Mouse (Mus musculus): ENCODE measurements around the gene Olfr171.
"Not testable (repeated sequence)": the region's sequence is repeated elsewhere in the genome, so short reads cannot be mapped to it uniquely, and the experiment has no call there.

Olfr171 gene

DNA sequence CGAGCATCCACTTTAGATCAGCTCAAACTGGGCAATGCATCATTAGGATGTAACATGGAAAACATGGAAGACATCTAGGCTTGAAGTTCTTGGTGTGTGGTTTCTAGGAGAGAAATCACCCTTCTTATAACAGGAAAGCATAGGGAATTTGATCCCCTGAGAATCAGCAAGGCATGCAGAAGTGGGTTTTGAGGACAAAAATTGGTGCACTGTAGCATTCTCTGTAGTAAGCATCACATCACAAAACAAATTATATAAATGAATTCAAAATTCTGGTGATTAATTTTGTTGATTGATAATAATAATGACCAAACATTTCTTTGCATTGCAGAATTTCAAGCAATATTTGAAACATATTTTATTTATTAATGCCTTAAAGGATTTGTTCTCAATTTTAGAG lies at the start of gene Olfr171:
Olfr171 (minus strand) TSS at position 101 of the 400 bp plus-strand sequence.
- no peak for DNase-seq (ENCODE audit: low spot score in 2 of 2)

DNA sequence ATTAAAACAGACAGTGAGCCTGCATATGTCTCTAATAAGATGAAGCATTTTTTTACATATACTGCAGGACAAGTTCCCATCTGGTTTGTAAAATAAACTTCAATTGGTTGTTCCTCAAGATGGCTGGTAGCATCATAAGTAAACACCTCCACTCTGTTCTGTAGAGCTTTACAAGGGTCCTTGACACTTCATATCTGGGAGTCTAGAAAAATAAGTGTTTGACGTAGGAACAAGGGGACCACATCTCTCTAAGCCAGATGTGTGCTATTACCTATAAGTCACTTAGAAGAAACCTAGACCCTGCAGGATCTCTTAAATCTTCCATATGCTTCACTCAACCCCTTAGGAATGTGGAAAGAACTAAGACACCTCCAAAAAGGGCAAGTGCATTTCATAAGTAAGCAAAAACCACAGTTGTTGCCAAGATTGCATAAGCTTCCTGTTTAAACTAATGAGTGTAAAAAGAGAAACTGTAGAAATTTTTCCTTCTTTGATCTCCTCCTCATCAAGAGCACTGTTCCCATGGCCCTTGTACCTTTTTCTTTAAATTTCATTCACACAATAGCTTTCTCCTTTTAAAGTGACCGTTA lies 41.1 kb upstream of the Olfr171 start:
- DNase-seq (ENCODE audit: low spot score in 2 of 2): no peak

DNA sequence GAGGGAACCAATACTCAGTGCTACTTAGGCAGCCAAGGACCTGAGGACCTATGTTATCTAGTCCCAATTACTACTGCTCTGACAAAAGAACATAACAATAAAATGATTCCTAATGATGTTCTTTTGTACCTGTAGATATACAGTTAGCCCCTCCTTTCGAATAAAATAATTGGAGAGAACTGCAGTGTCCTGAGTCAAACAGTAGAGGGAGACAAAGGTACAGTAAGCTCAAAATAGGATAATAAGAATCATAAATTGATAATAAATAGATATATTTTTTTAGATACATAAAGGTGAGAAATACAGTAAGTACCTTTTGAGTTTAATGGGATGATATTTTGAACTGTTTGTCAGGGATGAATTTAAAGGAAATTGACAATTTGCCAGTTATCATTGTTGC lies 36.6 kb upstream of the Olfr171 start:
- no peak for DNase-seq (ENCODE audit: low spot score in 2 of 2)

DNA sequence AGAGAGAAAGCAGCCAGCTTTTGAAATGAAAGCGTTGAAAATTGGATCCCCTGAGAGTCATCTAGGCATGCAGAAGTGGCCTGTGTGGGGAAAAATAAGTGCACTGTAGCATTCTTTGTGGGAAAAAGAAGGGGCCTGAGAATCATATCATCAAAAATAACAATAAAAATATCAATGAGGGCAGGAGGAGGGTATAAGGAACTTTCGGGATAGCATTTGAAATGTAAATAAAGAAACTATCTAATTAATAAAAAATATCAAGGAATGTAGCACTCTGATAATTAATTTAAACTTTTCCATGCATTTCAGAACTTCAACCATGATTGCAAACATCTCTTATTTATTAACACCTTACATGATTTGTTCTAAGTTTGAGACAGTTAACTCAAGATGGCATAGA lies 17.9 kb downstream of the Olfr171 start, which contains the start of gene Olfr170:
Olfr170 (minus strand) TSS at position 101 of the 400 bp plus-strand sequence.
- DNase-seq (ENCODE audit: low spot score in 2 of 2): not testable (repeated sequence)

DNA sequence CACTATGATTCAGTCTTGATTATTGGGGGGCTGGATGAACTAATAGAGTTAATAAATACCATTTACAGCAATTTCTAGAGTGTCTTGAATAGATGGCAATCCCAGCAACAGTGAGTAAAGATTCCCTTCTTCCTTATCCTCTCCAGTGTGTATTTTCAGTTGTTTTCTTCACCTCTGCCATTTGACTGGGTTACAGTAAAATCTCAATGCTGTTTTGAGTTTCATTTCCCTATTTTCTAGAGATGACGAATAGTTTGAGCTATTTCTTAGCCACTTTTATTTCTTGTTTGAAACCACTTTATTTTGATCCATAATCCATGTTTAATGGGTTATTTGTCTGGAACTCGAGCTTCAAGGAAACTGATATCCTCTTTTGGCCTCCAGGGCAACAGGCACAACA lies 26.6 kb downstream of the Olfr171 start:
- no peak for DNase-seq (ENCODE audit: low spot score in 2 of 2)
